Mouse (Mus musculus) left cerebral cortex, postnatal 14 days (tissue): ENCODE data around the gene Sdf4. TPM values are rescaled to one million over a fixed set of nuclear protein-coding genes. Genes with fewer than 3 reads are reported as not detected.

Experiments
- DNase-seq, 2 experiments: peaks; one replicate each; pipeline ENCODE4 v3.0.0; 2021 to 2022; ENCODE audit warnings: low spot score in 2 of 2, mixed read lengths in 1 of 2
- intact Hi-C: fragments of 180-260 bp; cut with DNase I; formaldehyde crosslinking; loops from one replicate; pipeline ENCODE4 v1.15.1; 2025
- long read RNA-seq, 2 experiments: library from polyadenylated mRNA; stranded (forward); transcript quantifications; one replicate each; pipeline ENCODE4 v2.0.0; 2021
- total RNA-seq, 2 experiments: library from RNA; stranded (reverse); gene quantifications; 2 replicates each; pipeline ENCODE4 v1.2.3; 2021

Gene Sdf4
- 100 to 1,000 TPM; 150 to 157 TPM for total RNA-seq
- long read RNA-seq, experiment 1, full-length matches to known transcripts: 164 of 175 reads
- long read RNA-seq, experiment 1, partial matches to known transcripts: 6 of 175 reads
- long read RNA-seq, experiment 1, other reads (novel, unspliced or antisense): 5 of 175 reads
- long read RNA-seq, experiment 2, full-length matches to known transcripts: 138 of 155 reads
- long read RNA-seq, experiment 2, partial matches to known transcripts: 15 of 155 reads
- long read RNA-seq, experiment 2, other reads (novel, unspliced or antisense): 2 of 155 reads

- intact Hi-C loops: no loop called here
Measured at GRCm38 (mm10) chr4:155992241-155992905, at the start of gene Sdf4, which contains the start of gene B3galt6. Gene Sdf4 (plus strand): TSS chr4:155992872. Gene B3galt6 (minus strand): TSS chr4:155992649.

DNA sequence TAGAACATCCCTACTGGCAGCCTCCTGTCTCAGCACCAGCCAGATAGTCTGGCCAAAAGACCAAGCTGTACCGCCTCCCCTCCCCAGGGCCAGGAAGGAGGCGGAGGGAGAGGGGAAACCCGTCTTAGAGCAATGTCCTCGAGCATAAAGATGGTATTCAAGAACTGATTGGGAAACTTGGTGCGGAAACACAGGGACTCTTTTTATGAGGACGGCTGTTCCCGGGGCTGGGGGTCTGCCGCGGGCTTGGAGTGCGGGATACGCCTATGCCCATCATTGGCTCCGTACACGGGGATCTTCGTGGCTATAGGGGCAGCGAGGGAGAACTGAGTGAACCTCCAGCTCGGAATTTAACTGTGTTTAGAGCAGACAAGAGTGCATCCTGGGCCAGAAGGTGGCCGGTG lies 49.6 kb upstream of the Sdf4 start:
- intact Hi-C loops: loop anchor here (2.0 kb wide), 2 partner anchors 42 to 50 kb away; no protein-coding TSS in a partner anchor

More at GRCm38 (mm10) chr4:155992241-155992905, at the start of gene Sdf4, which contains the start of gene B3galt6:
- peak; percentile 84 to 95 for DNase-seq

DNA sequence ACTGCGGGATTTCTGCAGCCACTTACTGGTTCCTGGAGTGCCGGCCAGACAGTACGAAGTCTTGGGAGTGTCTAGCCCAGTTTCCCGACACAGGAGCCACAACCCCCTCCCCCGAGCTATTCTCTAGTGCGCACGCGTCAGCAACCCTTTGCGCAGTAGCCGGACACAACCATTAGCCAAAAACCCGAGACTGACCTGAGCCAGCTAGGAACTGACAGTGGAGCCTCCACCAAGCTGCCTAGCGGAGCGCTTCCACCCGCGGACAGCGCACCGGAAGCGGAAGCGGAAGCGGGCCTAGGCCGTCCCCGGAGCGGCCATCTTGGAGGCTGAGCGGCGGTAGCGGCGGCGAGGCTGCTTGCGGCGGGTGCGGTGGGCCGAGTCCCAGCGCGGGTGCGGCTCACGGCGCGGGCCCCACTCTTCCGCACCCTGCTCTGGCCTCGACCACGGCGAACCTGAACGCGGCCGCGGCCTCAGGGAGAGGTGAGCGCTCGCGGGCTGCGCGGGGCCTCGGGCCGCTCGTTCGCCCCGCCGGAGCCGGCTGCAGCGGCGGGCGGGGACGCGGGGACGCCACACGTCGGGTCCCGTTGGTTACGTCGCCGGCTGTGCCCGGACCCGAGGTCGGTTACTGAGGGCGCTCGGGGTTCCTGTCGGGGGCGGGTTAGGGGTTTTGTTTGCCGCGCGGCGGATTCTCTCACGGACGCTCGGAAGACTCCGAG lies 49.0 kb upstream of the Sdf4 start, which contains the start of gene Ube2j2:
TSS of gene Ube2j2 (plus strand) at position 298 of the 716 bp plus-strand sequence.
- DNase-seq: peak; percentile 95 to 97
- intact Hi-C loops: loop anchor here (2.0 kb wide), 2 partner anchors 43 to 51 kb away; no protein-coding TSS in a partner anchor

More for the DNA sequence above, 49.6 kb upstream of the Sdf4 start:
- peak; percentile 47 to 70 for DNase-seq

GRCm38 (mm10) chr4:155944271-155944670 lies 48.4 kb upstream of the Sdf4 start:
- intact Hi-C loops: no loop called here

GRCm38 (mm10) chr4:155947094-155947493 lies 45.6 kb upstream of the Sdf4 start:
- no peak for DNase-seq
- intact Hi-C loops: no loop called here

More at GRCm38 (mm10) chr4:155944271-155944670, 48.4 kb upstream of the Sdf4 start:
- no peak for DNase-seq

DNA sequence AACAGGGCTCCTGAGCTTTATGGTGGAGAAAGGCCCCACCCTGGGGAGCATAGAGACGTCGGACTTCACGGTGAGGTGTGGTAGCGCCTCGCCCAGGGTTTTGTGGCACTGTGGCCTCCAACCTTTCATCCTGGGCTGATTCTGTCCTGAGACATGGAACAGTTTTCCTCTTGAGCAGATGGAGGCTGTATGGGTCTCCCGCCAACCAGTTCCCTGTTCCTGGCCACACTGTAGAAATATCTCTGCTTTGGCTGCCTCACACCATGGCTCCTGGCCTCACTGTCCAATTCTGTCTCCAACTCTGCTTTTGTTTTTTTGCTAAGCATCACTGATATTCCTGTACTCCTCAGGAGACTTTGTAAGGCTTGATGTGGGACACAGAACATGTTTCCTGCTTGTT lies 37.2 kb upstream of the Sdf4 start:
- intact Hi-C loops: loop anchor here (5.0 kb wide), 1 partner anchor 152 kb away; the partner anchor contains the start of gene 9430015G10Rik
- no peak for DNase-seq

DNA sequence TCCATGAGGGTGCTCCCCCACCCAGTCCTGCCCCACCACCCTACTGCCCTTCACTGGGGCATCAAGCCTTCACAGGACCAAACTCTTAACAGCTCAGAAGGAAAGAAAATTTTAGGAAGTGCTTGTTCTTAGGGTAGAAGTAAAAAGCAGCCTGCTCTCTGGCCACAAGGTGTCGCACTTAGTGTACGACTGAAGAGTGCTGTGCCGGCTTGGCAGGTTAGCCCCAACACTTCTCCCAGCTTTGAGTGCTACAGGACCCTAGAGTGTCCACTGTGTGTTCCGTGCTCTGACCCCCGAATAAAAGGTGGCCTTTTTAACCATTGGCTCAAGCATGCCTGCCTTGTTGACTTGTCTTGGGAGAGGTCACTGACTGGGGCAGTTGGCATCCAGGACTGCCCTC lies 33.4 kb upstream of the Sdf4 start:
- intact Hi-C loops: loop anchor here (5.0 kb wide), 1 partner anchor 148 kb away; the partner anchor contains the start of gene 9430015G10Rik

DNA sequence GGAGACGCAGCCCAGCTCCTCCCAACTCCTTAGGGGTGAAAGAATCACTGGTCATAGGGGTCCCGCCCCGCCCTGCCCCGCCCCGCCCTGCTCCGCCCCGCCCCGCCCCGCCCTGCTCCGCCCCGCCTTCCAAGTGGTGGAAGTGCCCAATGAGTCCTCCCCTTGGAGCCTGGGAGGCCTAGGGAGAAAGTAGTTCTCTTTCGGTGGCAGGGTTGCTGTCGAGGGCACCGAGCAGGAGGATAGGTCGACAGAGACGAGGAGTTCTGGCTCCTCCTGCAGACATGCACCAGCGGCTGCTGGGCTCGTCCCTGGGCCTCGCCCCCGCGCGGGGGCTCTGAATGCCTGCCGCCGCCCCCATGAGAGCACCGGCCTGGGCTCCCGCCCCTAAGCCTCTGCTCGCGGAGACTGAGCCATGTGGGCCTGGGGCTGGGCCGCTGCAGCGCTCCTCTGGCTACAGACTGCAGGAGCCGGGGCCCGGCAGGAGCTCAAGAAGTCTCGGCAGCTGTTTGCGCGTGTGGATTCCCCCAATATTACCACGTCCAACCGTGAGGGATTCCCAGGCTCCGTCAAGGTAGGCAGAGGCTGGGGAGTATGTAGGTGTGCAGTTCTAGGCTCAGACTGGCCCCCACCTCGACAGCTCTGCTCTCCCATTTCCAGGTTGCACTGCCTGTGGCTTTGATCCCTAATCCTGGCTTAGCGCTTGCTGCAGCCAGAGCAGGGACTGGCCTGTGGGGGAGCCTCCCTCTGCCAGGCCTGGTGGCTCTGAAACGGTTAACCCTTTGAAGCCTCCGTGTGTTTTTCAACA lies 30.3 kb upstream of the Sdf4 start, which contains the start of gene C1qtnf12:
TSS of gene C1qtnf12 (plus strand) at position 152 of the 805 bp plus-strand sequence.
- intact Hi-C loops: no loop called here
- peak in 1 of 2 experiments; percentile 26 for DNase-seq

More for the DNA sequence above, 33.4 kb upstream of the Sdf4 start:
- peak; percentile 80 to 83 for DNase-seq

DNA sequence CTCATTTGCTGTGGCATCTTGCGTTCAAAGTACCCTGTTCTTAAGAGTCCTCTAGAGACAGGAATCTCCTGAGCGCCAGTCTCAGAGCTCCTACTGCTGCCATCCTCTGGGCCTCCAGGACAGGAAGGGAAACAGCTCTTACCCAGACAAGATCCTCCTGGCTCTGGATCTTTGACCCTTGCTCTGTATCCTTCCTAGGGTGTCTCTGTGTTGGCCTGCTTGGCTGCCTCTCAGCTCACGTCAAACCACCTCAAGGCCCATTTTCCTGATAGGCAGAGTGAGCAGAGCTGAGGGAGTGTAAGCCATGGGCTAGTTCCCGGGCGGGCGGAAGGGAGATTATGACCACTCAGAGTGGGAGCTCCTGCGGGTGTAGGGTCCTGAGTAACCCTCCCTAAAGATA lies 29.6 kb upstream of the Sdf4 start:
- no peak for DNase-seq
- intact Hi-C loops: no loop called here

- intact Hi-C loops: no loop called here
- DNase-seq: no peak
Measured at GRCm38 (mm10) chr4:155964396-155964795, 28.3 kb upstream of the Sdf4 start.

- intact Hi-C loops: no loop called here
- DNase-seq: no peak
Measured at GRCm38 (mm10) chr4:155969043-155969653, 23.5 kb upstream of the Sdf4 start.

GRCm38 (mm10) chr4:155970286-155970685 lies 22.4 kb upstream of the Sdf4 start:
- intact Hi-C loops: no loop called here
- DNase-seq: no peak

DNA sequence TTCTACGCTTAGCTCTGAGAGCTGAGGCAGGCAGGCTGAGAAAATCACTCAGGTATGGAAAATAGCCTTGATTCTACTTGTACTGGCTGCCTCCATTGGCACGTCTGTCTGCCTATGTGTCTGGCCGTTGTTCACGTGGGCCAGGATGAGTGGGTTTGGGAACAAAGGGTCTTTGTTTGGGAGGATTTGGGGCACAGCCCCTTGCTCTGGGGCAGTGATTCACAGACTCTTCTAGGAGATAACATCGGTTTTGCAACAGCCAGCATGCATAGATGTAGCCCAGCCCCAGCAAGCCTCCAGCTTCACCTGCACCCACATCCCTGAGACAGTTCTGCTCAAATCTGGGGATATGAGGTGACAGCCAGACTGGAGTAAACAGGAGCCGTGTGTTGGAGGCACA lies 20.0 kb upstream of the Sdf4 start:
- DNase-seq: no peak
- intact Hi-C loops: no loop called here

- DNase-seq: no peak
- intact Hi-C loops: no loop called here
Measured at GRCm38 (mm10) chr4:155973239-155973638, 19.4 kb upstream of the Sdf4 start.

GRCm38 (mm10) chr4:155981436-155982082 lies 11.1 kb upstream of the Sdf4 start:
- intact Hi-C loops: no loop called here
- DNase-seq: no peak

DNA sequence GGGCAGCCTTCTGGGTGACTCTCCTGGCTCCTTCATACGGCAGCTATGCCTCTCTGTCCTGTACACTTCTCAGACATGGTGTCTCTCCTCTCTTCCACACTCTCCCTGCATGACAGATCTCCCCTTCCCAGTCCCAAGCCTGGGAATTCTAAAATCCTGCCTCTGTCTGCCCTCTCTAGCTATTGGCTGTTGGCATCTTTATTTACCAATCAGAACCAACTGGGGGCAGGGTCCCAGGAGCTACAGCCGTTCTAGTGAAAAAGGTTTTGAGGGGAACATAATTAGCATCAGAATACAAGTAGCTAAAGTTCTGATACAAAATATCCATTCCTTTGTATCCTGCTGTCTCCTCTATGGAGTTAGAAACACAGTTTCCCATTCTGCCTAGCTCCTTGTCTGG lies 8.9 kb upstream of the Sdf4 start:
- intact Hi-C loops: no loop called here

DNA sequence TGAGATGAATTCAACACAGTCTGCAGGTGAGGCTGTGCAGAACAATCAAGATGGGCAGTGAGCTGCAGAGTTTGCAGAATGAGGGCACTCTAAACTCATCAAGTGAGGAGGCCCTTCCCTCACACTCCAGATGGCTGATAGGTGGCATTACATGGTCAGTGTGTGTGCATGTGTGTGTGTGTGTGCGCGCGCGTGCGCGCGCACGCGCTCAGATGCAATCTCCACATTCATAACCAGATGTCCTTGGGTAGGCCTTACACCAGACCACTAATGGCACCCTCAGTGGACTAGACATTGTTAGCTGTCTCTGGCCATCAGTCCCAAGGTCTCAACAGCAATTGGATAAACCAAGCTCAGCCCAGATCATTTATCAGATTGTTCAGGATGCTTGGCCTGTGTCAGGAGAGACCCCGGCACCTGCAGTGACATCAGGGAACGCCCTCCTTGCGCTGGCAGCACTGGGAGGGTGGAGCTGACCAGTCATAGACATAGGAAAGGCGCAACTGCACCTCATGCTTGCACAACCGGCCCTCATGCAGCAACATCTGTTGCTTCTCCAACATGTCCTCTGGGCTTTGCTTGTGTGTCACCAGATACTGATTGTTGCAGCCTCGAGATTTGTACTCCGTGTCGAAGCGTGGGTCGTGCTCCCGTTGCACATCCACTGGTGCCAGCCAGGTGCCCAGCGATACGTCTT lies 1.3 kb upstream of the Sdf4 start:
- intact Hi-C loops: no loop called here

More for the DNA sequence above, 8.9 kb upstream of the Sdf4 start:
- no peak for DNase-seq

More for the DNA sequence above, 1.3 kb upstream of the Sdf4 start:
- DNase-seq: no peak
